Mouse (Mus musculus) embryonic fibroblast, embryonic 13.5 days (primary cell): ENCODE measurements around the gene Gm47841.

Experiments
- CTCF ChIP-seq: IDR thresholded peaks from 2 replicates; pipeline ENCODE4 v1.5.1; 2011; ENCODE audit warnings: mild to moderate bottlenecking, control low read depth, low read length, moderate library complexity, borderline replicate concordance; ENCODE audit not compliant: insufficient read depth
- POLR2A ChIP-seq: IDR thresholded peaks from 2 replicates; pipeline ENCODE4 v1.6.1; 2011; ENCODE audit warnings: low read depth, mild to moderate bottlenecking, control low read depth, low read length, moderate library complexity

DNA sequence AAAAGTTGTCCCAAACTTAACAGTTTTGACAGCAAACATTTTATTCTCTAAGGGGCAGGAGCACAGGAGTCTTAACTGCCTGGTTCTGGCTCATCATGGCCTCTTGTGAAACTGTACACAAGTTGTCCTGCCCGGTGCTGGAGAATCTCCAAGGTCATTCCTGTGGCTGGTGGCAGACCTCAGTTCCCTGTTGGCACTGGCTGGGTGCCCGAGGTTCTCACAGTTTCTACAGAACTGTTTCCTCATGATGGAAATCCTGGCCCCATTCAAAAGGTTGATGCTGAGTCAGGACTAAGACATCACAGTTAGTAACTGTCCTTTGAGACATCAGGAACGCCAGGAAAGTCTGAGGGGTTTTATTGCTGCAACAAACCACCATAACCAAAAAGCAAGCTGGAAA, 39.8 kb upstream of the Gm47841 start:
- no peak for TF ChIP-seq POLR2A
- no peak for TF ChIP-seq CTCF
